ENCODE assay signal across 8 mouse cellular contexts in the genomic region with DNA sequence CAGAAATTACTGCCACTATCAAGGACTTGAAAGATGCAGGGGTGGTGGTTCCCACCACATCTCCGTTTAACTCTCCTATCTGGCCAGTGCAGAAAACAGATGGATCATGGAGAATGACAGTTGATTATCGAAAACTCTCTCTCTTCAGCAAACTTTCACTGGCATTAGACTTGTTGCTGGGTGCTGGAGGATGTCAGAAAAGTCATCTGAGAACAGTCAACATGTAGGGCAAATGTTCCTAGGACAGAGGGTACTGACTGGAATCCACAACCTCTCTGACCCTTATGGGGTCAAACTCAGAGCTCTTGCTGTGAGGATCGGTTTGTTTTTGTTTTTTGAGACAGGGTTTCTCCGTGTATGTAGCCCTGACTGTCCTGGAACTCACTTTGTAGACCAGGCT. TPM values are rescaled to one million over a fixed set of nuclear protein-coding genes. Genes with fewer than 3 reads are reported as not detected.
DNase-seq lines count a peak whose midpoint lies in the region; ATAC-seq and TF ChIP-seq lines count a peak whose summit lies in the region.
"Not testable (repeated sequence)": the region's sequence is repeated elsewhere in the genome, so short reads cannot be mapped to it uniquely, and the experiment has no call there.

No protein-coding gene starts in this region.

- DNase-seq in MEL (ENCODE audit: low read depth, low spot score): peak; percentile 72
- not testable (repeated sequence) for DNase-seq in gastrocnemius, adult 2 months; midbrain, embryonic 11.5 days (ENCODE audit: low spot score, missing footprints)
- peak; percentile 43 for DNase-seq in liver, embryonic 13.5 days

- peak overlapping the region; percentile 63 for H3K4me2 ChIP-seq in embryonic facial prominence, embryonic 15.5 days (replicated peaks)
- H3K4me2 ChIP-seq in hindbrain, embryonic 13.5 days: peak overlapping the region; percentile 67
- H3K4me2 ChIP-seq in kidney, embryonic 16.5 days (replicated peaks; ENCODE audit: low read depth, low read length): peak overlapping the region; percentile 53
- peak overlapping the region; percentile 74 for H3K4me2 ChIP-seq in liver, embryonic 13.5 days
- peak overlapping the region; percentile 73 for H3K4me2 ChIP-seq in midbrain, embryonic 11.5 days

- H3K9me3 ChIP-seq in MEL (replicated peaks; ENCODE audit: insufficient read depth, low read length); embryonic facial prominence, embryonic 15.5 days (replicated peaks); hindbrain, embryonic 13.5 days; kidney, embryonic 16.5 days (ENCODE audit: low read length); liver, embryonic 13.5 days (replicated peaks); midbrain, embryonic 11.5 days (ENCODE audit: control insufficient read depth, low read length): not testable (repeated sequence)

- not testable (repeated sequence) for ATAC-seq in embryonic facial prominence, embryonic 15.5 days (ENCODE audit: insufficient number of reproducible peaks, low FRiP score, low TSS enrichment, low read depth); hindbrain, embryonic 13.5 days (ENCODE audit: low FRiP score); kidney, embryonic 16.5 days (ENCODE audit: low FRiP score, low TSS enrichment); liver, embryonic 13.5 days (ENCODE audit: low read depth); midbrain, embryonic 11.5 days (ENCODE audit: low FRiP score)

- peak overlapping the region; percentile 78 for H3K9ac ChIP-seq in MEL (ENCODE audit: control insufficient read depth, low read depth, low read length, poor library complexity, severe bottlenecking)
- H3K9ac ChIP-seq in embryonic facial prominence, embryonic 15.5 days: not testable (repeated sequence)
- peak overlapping the region; percentile 99 for H3K9ac ChIP-seq in hindbrain, embryonic 13.5 days
- peak overlapping the region; percentile 71 for H3K9ac ChIP-seq in kidney, embryonic 16.5 days (replicated peaks; ENCODE audit: low read length)
- H3K9ac ChIP-seq in liver, embryonic 13.5 days: peak overlapping the region; percentile 99
- peak overlapping the region; percentile 83 for H3K9ac ChIP-seq in midbrain, embryonic 11.5 days (ENCODE audit: low read length)

- not testable (repeated sequence) for TF ChIP-seq RAD21 in MEL (IDR thresholded peaks at IDR 0.05; ENCODE audit: low read depth, low read length)

- peaks cover 0 to 23% of the 10 kb centered on the region in 2 experiments; a peak in 2 of 4 replicates for H3K36me3 ChIP-seq in MEL (ENCODE audit: control insufficient read depth in 1 of 2, insufficient read depth in 2 of 2, low read length in 2 of 2)
- not testable (repeated sequence) for H3K36me3 ChIP-seq in embryonic facial prominence, embryonic 15.5 days; hindbrain, embryonic 13.5 days; kidney, embryonic 16.5 days (ENCODE audit: insufficient read depth, low read length); liver, embryonic 13.5 days; midbrain, embryonic 11.5 days (ENCODE audit: control insufficient read depth, insufficient read depth, low read length)

- 50% methylated on average over 4 of the region's 4 CpGs for WGBS in embryonic facial prominence, embryonic 15.5 days
- 53% methylated on average over 4 of the region's 4 CpGs for WGBS in hindbrain, embryonic 13.5 days
- 44% methylated on average over 4 of the region's 4 CpGs for WGBS in kidney, embryonic 16.5 days
- 11% methylated on average over 4 of the region's 4 CpGs for WGBS in liver, embryonic 13.5 days (ENCODE audit: insufficient replicate concordance)
- WGBS in midbrain, embryonic 11.5 days: 39% methylated on average over 4 of the region's 4 CpGs
- 55% methylated on average over 4 of the region's 4 CpGs for WGBS in olfactory bulb, adult 2 months

- H3K27me3 ChIP-seq in MEL (ENCODE audit: control insufficient read depth in 1 of 2, insufficient read depth in 2 of 2, low read length in 2 of 2); embryonic facial prominence, embryonic 15.5 days; hindbrain, embryonic 13.5 days; kidney, embryonic 16.5 days (ENCODE audit: insufficient read depth, low read length); liver, embryonic 13.5 days; midbrain, embryonic 11.5 days (ENCODE audit: control insufficient read depth, insufficient read depth, low read length): not testable (repeated sequence)

- peaks cover 14% of the 10 kb centered on the region for H3K79me2 ChIP-seq in MEL (ENCODE audit: control insufficient read depth, insufficient read depth, low read length, poor library complexity)

- H3K4me1 ChIP-seq in MEL (ENCODE audit: control insufficient read depth in 1 of 2, insufficient read depth in 2 of 2, low read length in 2 of 2): peaks cover 3 to 23% of the 10 kb centered on the region in 2 experiments
- H3K4me1 ChIP-seq in embryonic facial prominence, embryonic 15.5 days: peaks cover 12% of the 10 kb centered on the region
- H3K4me1 ChIP-seq in hindbrain, embryonic 13.5 days (replicated peaks): peaks cover 30% of the 10 kb centered on the region
- peaks cover 15% of the 10 kb centered on the region for H3K4me1 ChIP-seq in kidney, embryonic 16.5 days (ENCODE audit: insufficient read depth, low read length)
- peaks cover 62% of the 10 kb centered on the region for H3K4me1 ChIP-seq in liver, embryonic 13.5 days (replicated peaks)
- H3K4me1 ChIP-seq in midbrain, embryonic 11.5 days (ENCODE audit: control insufficient read depth, insufficient read depth, low read length): peaks cover 14% of the 10 kb centered on the region
- not testable (repeated sequence) for H3K4me1 ChIP-seq in olfactory bulb, adult 2 months (ENCODE audit: control insufficient read depth, insufficient read depth, low read length)

- peak overlapping the region; percentile 72 to 97 for H3K4me3 ChIP-seq in MEL (ENCODE audit: control insufficient read depth in 1 of 2, insufficient read depth in 1 of 2, low read depth in 2 of 2, low read length in 2 of 2)
- peak overlapping the region; percentile 94 for H3K4me3 ChIP-seq in embryonic facial prominence, embryonic 15.5 days (replicated peaks)
- peak overlapping the region; percentile 100 for H3K4me3 ChIP-seq in gastrocnemius, adult 2 months
- H3K4me3 ChIP-seq in hindbrain, embryonic 13.5 days: peak overlapping the region; percentile 97
- H3K4me3 ChIP-seq in kidney, embryonic 16.5 days (ENCODE audit: low read length): peak overlapping the region; percentile 69; the same call in 1 of the 2 replicates
- H3K4me3 ChIP-seq in liver, embryonic 13.5 days (replicated peaks): peak overlapping the region; percentile 83
- H3K4me3 ChIP-seq in midbrain, embryonic 11.5 days (ENCODE audit: low read depth, low read length): not testable (repeated sequence)
- peak overlapping the region; percentile 81; the same call in 1 of the 2 replicates for H3K4me3 ChIP-seq in olfactory bulb, adult 2 months (ENCODE audit: insufficient read depth, low read depth, low read length)

- H3K27ac ChIP-seq in MEL (ENCODE audit: control insufficient read depth, low read depth, low read length): peak overlapping the region; percentile 95
- H3K27ac ChIP-seq in embryonic facial prominence, embryonic 15.5 days (replicated peaks): peak overlapping the region; percentile 90; the same call in 1 of the 2 replicates
- peak overlapping the region; percentile 98 for H3K27ac ChIP-seq in gastrocnemius, adult 2 months
- H3K27ac ChIP-seq in hindbrain, embryonic 13.5 days: peak overlapping the region; percentile 97
- peak overlapping the region; percentile 72; the same call in 1 of the 2 replicates for H3K27ac ChIP-seq in kidney, embryonic 16.5 days (ENCODE audit: low read length)
- peak overlapping the region; percentile 100 for H3K27ac ChIP-seq in liver, embryonic 13.5 days
- H3K27ac ChIP-seq in midbrain, embryonic 11.5 days (ENCODE audit: low read depth, low read length): peak overlapping the region; percentile 88
- H3K27ac ChIP-seq in olfactory bulb, adult 2 months (ENCODE audit: insufficient read depth, low read depth, low read length): not testable (repeated sequence)

- TF ChIP-seq EP300 in MEL (IDR thresholded peaks at IDR 0.05; ENCODE audit: low read depth in 1 of 2, low read length in 2 of 2): peak; percentile 23 to 53; a peak in 2 of 4 replicates

- not testable (repeated sequence) for TF ChIP-seq CTCF in MEL (IDR thresholded peaks at IDR 0.05 in 2 of 3, conservative IDR thresholded peaks at IDR 0.05 in 1 of 3; ENCODE audit: control insufficient read depth in 1 of 3, insufficient read depth in 1 of 3, low read depth in 2 of 3, low read length in 3 of 3, poor library complexity in 1 of 3, severe bottlenecking in 1 of 3); gastrocnemius, adult 2 months (IDR thresholded peaks at IDR 0.05); olfactory bulb, adult 2 months (IDR thresholded peaks at IDR 0.05; ENCODE audit: insufficient read depth, low read depth, low read length)

- TF ChIP-seq POLR2A in MEL (IDR thresholded peaks at IDR 0.05; ENCODE audit: control insufficient read depth in 1 of 2, insufficient read depth in 1 of 2, low read depth in 1 of 2, low read length in 2 of 2, poor library complexity in 1 of 2); olfactory bulb, adult 2 months (IDR thresholded peaks at IDR 0.05; ENCODE audit: insufficient read depth, low read depth, low read length): not testable (repeated sequence)

- intact Hi-C loops in gastrocnemius, adult 2 months (cut with DNase I): loop anchor here (5.0 kb wide), 1 partner anchor 45 kb away; a partner anchor contains a TSS

RNA-seq across cellular contexts. Expression of a gene that starts 0.9 kb away (rescaled TPM):
- total RNA-seq in MEL (2012; rRNA removed): 54.6 and 79.3 TPM in 2 replicates
- polyA plus RNA-seq in MEL (2012; ENCODE audit: insufficient read depth in 1 of 2, insufficient read length in 2 of 2, low read depth in 1 of 2, low replicate concordance in 2 of 2, missing spikeins in 1 of 2): 100 to 1,000 TPM in 1 of 2 experiments, not detected in 1; 127 TPM
- 186 and 190 TPM in 2 replicates for polyA plus RNA-seq in embryonic facial prominence, embryonic 15.5 days (2015; fragmentation: Nextera tagmentation; extraction: Ambion mirVana)
- 10 to 100 TPM; 72.3 to 74.9 TPM for total RNA-seq in gastrocnemius, adult 2 months (2021)
- 206 and 216 TPM in 2 replicates for polyA plus RNA-seq in hindbrain, embryonic 13.5 days (2015; fragmentation: Nextera tagmentation; extraction: Ambion mirVana)
- 217 and 219 TPM in 2 replicates for polyA plus RNA-seq in kidney, embryonic 16.5 days (2015; fragmentation: Nextera tagmentation; extraction: Ambion mirVana)
- 124 and 133 TPM in 2 replicates for polyA plus RNA-seq in liver, embryonic 13.5 days (2015; fragmentation: Nextera tagmentation; extraction: Ambion mirVana)
- polyA plus RNA-seq in midbrain, embryonic 11.5 days (2014; fragmentation: Nextera tagmentation; extraction: Ambion mirVana): 150 and 160 TPM in 2 replicates
- 584 and 674 TPM in 2 replicates for polyA plus RNA-seq in olfactory bulb, adult 2 months (2012; ENCODE audit: insufficient read depth, insufficient read length, low replicate concordance, missing spikeins)

RNA-seq across cellular contexts. Expression of a gene that starts 46.9 kb away (rescaled TPM):
- total RNA-seq in MEL (2012; rRNA removed): 7.1 and 7.9 TPM in 2 replicates
- polyA plus RNA-seq in MEL (2012; ENCODE audit: insufficient read depth in 1 of 2, insufficient read length in 2 of 2, low read depth in 1 of 2, low replicate concordance in 2 of 2, missing spikeins in 1 of 2): 10 to 100 TPM in 1 of 2 experiments, not detected in 1; 12.0 TPM
- polyA plus RNA-seq in embryonic facial prominence, embryonic 15.5 days (2015; fragmentation: Nextera tagmentation; extraction: Ambion mirVana): 8.2 and 8.3 TPM in 2 replicates
- total RNA-seq in gastrocnemius, adult 2 months (2021): 1 to 10 TPM in 1 of 2 experiments, under 1 TPM in 1; 0.98 to 7.7 TPM
- 17.1 and 20.9 TPM in 2 replicates for polyA plus RNA-seq in hindbrain, embryonic 13.5 days (2015; fragmentation: Nextera tagmentation; extraction: Ambion mirVana)
- polyA plus RNA-seq in kidney, embryonic 16.5 days (2015; fragmentation: Nextera tagmentation; extraction: Ambion mirVana): 5.6 and 9.5 TPM in 2 replicates
- 2.4 and 4.4 TPM in 2 replicates for polyA plus RNA-seq in liver, embryonic 13.5 days (2015; fragmentation: Nextera tagmentation; extraction: Ambion mirVana)
- 7.0 and 12.4 TPM in 2 replicates for polyA plus RNA-seq in midbrain, embryonic 11.5 days (2014; fragmentation: Nextera tagmentation; extraction: Ambion mirVana)
- not detected in 2 replicates for polyA plus RNA-seq in olfactory bulb, adult 2 months (2012; ENCODE audit: insufficient read depth, insufficient read length, low replicate concordance, missing spikeins)

RNA-seq across cellular contexts. Expression of a gene that starts 58.8 kb away (rescaled TPM):
- total RNA-seq in MEL (2012; rRNA removed): 22.5 and 27.0 TPM in 2 replicates
- polyA plus RNA-seq in MEL (2012; ENCODE audit: insufficient read depth in 1 of 2, insufficient read length in 2 of 2, low read depth in 1 of 2, low replicate concordance in 2 of 2, missing spikeins in 1 of 2): 10 to 100 TPM; 30.6 to 89.4 TPM
- 29.1 and 34.4 TPM in 2 replicates for polyA plus RNA-seq in embryonic facial prominence, embryonic 15.5 days (2015; fragmentation: Nextera tagmentation; extraction: Ambion mirVana)
- 1 to 10 TPM; 2.3 to 3.0 TPM for total RNA-seq in gastrocnemius, adult 2 months (2021)
- polyA plus RNA-seq in hindbrain, embryonic 13.5 days (2015; fragmentation: Nextera tagmentation; extraction: Ambion mirVana): 10.3 and 10.7 TPM in 2 replicates
- 22.6 and 25.0 TPM in 2 replicates for polyA plus RNA-seq in kidney, embryonic 16.5 days (2015; fragmentation: Nextera tagmentation; extraction: Ambion mirVana)
- polyA plus RNA-seq in liver, embryonic 13.5 days (2015; fragmentation: Nextera tagmentation; extraction: Ambion mirVana): 5.4 and 6.6 TPM in 2 replicates
- polyA plus RNA-seq in midbrain, embryonic 11.5 days (2014; fragmentation: Nextera tagmentation; extraction: Ambion mirVana): 4.4 and 5.5 TPM in 2 replicates
- polyA plus RNA-seq in olfactory bulb, adult 2 months (2012; ENCODE audit: insufficient read depth, insufficient read length, low replicate concordance, missing spikeins): not detected in 2 replicates
